Mouse (Mus musculus) gastrocnemius, adult 18-20 months (tissue): ENCODE measurements around the gene Gm19668. TPM values are rescaled to one million over a fixed set of nuclear protein-coding genes. Genes with fewer than 3 reads are reported as not detected.
"Not testable (repeated sequence)": the region's sequence is repeated elsewhere in the genome, so short reads cannot be mapped to it uniquely, and the experiment has no call there.

Experiments
- DNase-seq: peaks from one replicate; pipeline ENCODE4 v3.0.0; 2021; ENCODE audit warnings: low spot score
- total RNA-seq, 2 experiments: library from RNA; stranded (reverse); gene quantifications; 2 replicates each; pipeline ENCODE4 v1.2.3; 2021

Gm19668 gene
- total RNA-seq, 2 experiments from 2014 or later = not detected

DNA sequence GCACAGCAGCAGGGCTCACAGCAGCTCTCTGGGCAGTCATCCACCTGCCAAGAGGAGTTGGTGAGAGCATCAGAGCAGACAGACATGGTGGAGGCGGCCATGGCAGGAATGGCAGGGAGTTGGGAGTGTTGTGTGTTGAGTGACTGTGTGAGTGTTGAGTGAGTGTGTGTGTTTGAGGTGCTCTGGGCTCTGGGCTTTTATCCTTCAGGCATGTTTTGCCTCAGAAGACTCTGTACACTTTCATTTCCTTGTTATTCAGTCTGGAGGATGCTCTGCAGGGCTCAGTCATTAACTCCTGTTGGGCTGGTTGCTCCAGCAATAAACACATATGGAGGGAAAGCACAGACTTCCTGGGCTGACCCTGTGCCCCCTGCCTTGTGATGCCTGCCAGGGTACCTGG, 27.7 kb downstream of the Gm19668 start, which contains the start of gene Gm3238:
TSS of gene Gm3238 (minus strand) at position 101 of the 400 bp plus-strand sequence.
- DNase-seq = not testable (repeated sequence)

DNA sequence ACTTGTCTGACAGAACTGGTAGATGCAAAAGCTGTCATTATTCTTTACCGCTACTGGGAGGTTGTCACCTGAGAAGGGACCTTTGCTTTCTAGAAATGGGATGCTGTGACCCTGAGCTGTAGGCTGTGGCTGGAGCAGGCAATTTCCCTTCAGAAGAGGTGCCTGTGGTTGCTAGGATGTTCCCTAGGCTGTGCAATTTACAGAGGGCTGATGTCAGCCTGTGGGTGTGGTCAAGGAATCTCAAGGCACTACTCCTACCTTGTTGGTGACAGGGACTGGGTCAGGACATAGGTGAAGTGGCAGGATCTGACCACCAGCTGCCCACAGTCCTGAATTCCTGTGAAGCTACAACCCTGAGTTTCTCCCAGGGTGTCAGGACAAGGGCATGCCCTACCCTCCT, 29.2 kb downstream of the Gm19668 start:
- DNase-seq = no peak

DNA sequence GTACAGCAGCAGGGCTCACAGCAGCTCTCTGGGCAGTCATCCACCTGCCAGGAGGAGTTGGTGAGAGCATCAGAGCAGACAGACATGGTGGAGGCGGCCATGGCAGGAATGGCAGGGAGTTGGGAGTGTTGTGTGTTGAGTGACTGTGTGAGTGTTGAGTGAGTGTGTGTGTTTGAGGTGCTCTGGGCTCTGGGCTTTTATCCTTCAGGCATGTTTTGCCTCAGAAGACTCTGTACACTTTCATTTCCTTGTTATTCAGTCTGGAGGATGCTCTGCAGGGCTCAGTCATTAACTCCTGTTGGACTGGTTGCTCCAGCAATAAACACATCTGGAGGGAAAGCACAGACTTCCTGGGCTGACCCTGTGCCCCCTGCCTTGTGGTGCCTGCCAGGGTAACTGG, 39.4 kb downstream of the Gm19668 start, which contains the start of gene Gm3233:
TSS of gene Gm3233 (minus strand) at position 101 of the 400 bp plus-strand sequence.
- not testable (repeated sequence) for DNase-seq

DNA sequence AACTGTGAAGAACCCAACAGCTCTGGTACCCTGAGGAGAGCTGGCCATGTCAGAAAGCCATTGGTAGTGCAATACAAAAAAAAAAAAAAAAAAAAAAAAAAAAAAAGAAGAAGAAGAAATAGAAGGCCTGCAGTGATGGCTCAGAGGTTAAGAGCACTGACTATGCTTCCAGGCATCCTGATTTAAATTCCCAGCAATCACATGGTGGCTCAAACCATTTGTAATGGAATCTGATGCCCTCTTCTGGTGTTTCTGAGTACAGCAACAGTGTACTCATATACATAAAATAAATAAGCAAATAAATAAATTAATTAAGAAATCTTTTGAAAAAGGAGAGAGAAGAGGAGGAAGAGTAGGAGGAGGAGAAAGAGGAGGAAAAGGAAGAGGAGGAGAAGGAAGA, 45.5 kb downstream of the Gm19668 start:
- DNase-seq = no peak

DNA sequence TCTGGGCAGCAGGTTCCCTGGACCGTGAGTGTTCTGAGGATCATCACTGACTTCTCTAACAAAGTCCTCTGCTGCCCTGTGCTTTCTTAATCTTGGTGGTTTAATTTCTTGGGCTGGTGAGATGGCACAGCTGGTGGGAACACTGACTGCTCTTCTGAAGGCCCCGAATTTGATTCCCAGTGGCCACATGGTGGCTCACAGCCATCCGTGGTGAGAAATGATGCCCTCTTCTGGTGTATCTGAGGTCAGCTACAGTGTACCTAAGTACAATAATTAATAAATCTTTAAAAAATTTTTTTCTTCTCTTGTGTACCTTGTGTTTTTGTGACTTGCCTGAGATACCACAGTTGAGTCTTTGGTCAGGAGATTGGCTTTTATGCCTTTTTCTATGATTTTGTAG, 46.6 kb downstream of the Gm19668 start:
- not testable (repeated sequence) for DNase-seq

DNA sequence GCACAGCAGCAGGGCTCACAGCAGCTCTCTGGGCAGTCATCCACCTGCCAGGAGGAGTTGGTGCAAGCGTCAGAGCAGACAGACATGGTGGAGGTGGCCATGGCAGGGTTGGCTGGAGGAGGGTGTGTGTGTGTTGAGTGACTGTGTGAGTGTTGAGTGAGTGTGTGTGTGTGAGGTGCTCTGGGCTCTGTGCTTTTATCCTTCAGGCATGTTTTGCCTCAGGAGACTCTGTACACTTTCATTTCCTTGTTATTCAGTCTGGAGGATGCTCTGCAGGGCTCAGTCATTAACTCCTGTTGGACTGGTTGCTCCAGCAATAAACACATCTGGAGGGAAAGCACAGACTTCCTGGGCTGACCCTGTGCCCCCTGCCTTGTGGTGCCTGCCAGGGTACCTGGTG, 47.7 kb downstream of the Gm19668 start, which contains the start of gene Gm9736:
TSS of gene Gm9736 (minus strand) at position 101 of the 400 bp plus-strand sequence.
- DNase-seq = not testable (repeated sequence)

DNA sequence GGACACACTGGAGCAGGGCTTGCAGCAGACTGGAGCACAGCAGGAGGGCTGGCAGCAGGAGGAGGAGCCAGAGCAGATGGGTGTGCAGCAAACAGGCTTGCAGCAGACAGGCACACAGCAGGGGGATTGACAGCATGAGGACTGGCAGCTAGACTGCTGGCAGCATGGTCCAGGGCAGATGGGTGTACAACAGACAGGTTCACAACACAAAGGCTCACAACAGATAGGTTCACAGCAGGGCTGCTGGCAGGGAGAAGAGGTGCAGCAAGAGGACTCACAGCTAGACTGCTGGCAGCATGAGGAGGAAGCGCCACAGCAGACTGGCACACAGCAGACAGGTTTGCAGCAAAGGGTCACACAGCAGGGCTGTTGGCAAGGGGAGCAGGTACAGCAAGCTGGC, 48.2 kb downstream of the Gm19668 start:
- not testable (repeated sequence) for DNase-seq

Other genes with a start within 250 kb of the Gm19668 start
- gene Pttg1ip, start 217.4 kb downstream of the Gm19668 start, total RNA-seq = 10 to 100 TPM; 23.0 to 33.6 TPM
- 10 to 100 TPM; 44.5 to 47.4 TPM for gene Sumo3, start 193.0 kb downstream of the Gm19668 start, total RNA-seq
- gene Gm49325, start 192.9 kb downstream of the Gm19668 start, total RNA-seq = 10 to 100 TPM in 1 of 2 experiments, 1 to 10 TPM in 1; 8.6 to 11.4 TPM
- gene Ube2g2, start 176.9 kb downstream of the Gm19668 start, total RNA-seq = 100 to 1,000 TPM in 1 of 2 experiments, 10 to 100 TPM in 1; 96.1 to 101 TPM
- gene Tspear, start 112.6 kb downstream of the Gm19668 start, total RNA-seq = not detected
- not detected for gene Gm19402, start 108.4 kb downstream of the Gm19668 start, total RNA-seq
- not detected for gene Gm9508, start 101.9 kb downstream of the Gm19668 start, total RNA-seq
- gene Gm10272, start 92.5 kb downstream of the Gm19668 start, total RNA-seq = not detected
- gene Gm10024, start 87.7 kb downstream of the Gm19668 start, total RNA-seq = not detected
- gene Gm10142, start 83.3 kb downstream of the Gm19668 start, total RNA-seq = not detected
- not detected for gene Krtap12-1, start 78.5 kb downstream of the Gm19668 start, total RNA-seq
- not detected for gene Gm10100, start 72.6 kb downstream of the Gm19668 start, total RNA-seq
- not detected for gene Gm18596, start 56.5 kb downstream of the Gm19668 start, total RNA-seq
- gene Gm9736, start 47.8 kb downstream of the Gm19668 start, total RNA-seq = not detected
- not detected for gene Gm3233, start 39.5 kb downstream of the Gm19668 start, total RNA-seq
- not detected for gene Gm3238, start 27.8 kb downstream of the Gm19668 start, total RNA-seq
- gene Gm7138, start 22.2 kb downstream of the Gm19668 start, total RNA-seq = not detected
- gene Gm3250, start 16.6 kb downstream of the Gm19668 start, total RNA-seq = not detected
- gene Gm7137, start 10.9 kb downstream of the Gm19668 start, total RNA-seq = not detected
- not detected for gene Gm9639, start 4.1 kb downstream of the Gm19668 start, total RNA-seq
- gene Gm9507, start 12.7 kb upstream of the Gm19668 start, total RNA-seq = not detected
- gene Gm2696, start 15.5 kb upstream of the Gm19668 start, total RNA-seq = not detected
- not detected for gene Krtap10-4, start 28.0 kb upstream of the Gm19668 start, total RNA-seq
- gene Krtap10-10, start 36.8 kb upstream of the Gm19668 start, total RNA-seq = not detected
- gene Gm36176, start 47.7 kb upstream of the Gm19668 start, total RNA-seq = not detected
- gene Gm10318, start 53.7 kb upstream of the Gm19668 start, total RNA-seq = not detected
- gene Gm3285, start 62.8 kb upstream of the Gm19668 start, total RNA-seq = not detected
- gene Lrrc3, start 103.4 kb upstream of the Gm19668 start, total RNA-seq = under 1 TPM; 0.23 to 0.28 TPM
- gene Trpm2, start 171.4 kb upstream of the Gm19668 start, total RNA-seq = under 1 TPM; 0.07 to 0.26 TPM
- 1 to 10 TPM; 4.1 to 4.6 TPM for gene 1810043G02Rik, start 179.4 kb upstream of the Gm19668 start, total RNA-seq
- 1 to 10 TPM; 5.9 to 7.0 TPM for gene Pfkl, start 210.9 kb upstream of the Gm19668 start, total RNA-seq
- gene Dnmt3l, start 242.8 kb upstream of the Gm19668 start, total RNA-seq = not detected
- gene Aire, start 244.5 kb upstream of the Gm19668 start, total RNA-seq = not detected